Mouse (Mus musculus) right cerebral cortex, adult 2 months (tissue): ENCODE results near the gene Myoz1.
"Not testable (repeated sequence)": the region's sequence is repeated elsewhere in the genome, so short reads cannot be mapped to it uniquely, and the experiment has no call there.

Experiments used
- DNase-seq, 2 experiments: peaks; one replicate each; pipeline ENCODE4 v3.0.0; 2021 to 2022; ENCODE audit warnings: low spot score in 2 of 2

Gene Myoz1

GRCm38 (mm10) chr14:20656361-20656760, at the start of gene Myoz1:
TSS of gene Myoz1 (minus strand) at chr14:20656540.
- no peak for DNase-seq

GRCm38 (mm10) chr14:20703461-20703860, 47.1 kb upstream of the Myoz1 start:
- not testable (repeated sequence) for DNase-seq

GRCm38 (mm10) chr14:20702741-20703381, 46.5 kb upstream of the Myoz1 start, which contains the start of gene Chchd1:
TSS of gene Chchd1 (plus strand) at chr14:20703006.
- DNase-seq = peak; percentile 94

DNA sequence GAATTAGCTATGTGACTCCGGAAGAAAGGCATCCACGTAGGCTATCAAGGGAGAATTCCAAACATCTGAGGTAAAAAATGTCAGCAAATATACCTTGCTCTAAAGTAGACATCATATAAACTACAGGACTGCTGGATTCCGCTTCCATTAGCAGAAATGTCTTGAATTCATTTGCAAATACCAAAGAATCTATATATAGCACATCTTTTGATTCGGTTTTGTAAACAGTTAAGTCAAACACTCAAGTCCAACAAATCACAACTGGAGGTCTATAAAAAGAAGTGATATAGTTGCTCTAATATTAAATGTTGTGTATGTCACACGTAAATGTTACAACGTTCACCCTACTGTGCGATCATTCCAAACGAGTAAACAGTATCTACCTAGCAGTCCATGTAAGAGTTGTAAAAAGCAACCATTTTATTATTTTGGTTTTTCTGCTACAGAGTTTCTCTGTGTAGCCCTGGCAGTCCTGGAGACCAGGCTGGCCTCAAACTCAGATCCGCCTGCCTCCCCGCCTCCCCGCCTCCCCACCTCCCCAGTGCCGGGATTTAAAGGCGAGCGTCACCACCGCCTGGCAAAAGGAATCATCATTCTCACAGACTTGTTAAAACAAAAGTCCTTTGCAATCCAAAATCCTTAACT, 45.9 kb upstream of the Myoz1 start:
- no peak for DNase-seq

DNA sequence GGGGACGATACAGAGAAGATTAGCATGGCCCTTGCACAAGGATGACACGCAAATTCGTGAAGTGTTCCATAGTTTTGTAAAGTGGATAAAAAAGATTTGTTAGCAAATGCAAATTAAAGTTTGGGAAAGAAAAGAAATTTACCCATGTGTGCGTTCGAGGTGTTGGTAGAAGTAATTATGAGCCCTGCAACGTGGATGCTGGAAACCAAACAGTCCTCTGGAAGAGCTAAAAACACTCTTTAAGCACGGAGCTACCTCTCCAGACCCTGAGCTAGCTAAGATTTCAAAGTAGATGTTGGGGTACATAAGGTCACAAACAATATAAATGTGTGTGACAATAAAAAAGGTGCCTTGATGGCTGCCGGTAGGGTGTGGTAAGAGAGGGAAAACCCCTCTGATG, 45.2 kb upstream of the Myoz1 start:
- DNase-seq = no peak

DNA sequence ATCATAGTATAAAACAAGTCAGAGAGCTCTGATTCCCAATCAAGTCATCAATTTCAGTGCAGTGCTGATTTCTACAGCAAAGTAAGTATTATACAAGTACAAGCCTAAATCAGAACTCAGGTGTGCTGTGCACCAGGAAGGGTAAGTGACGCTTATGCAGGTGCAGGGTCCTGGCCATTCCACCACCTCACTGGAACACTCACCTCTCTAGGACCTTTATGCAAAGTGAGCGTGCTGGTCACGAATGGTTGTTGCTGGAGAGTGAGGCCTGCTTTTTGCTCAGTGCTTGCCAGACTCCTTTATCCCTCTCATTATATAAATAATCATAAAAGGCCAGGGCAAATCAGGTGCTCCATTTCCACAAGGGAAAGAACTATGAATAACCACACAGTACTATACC, 44.0 kb upstream of the Myoz1 start:
- no peak for DNase-seq

- no peak for DNase-seq
Measured at GRCm38 (mm10) chr14:20698515-20698914, 42.2 kb upstream of the Myoz1 start.

GRCm38 (mm10) chr14:20696986-20697385, 40.6 kb upstream of the Myoz1 start:
- DNase-seq = peak; percentile 74 to 76

GRCm38 (mm10) chr14:20695761-20696520, 39.6 kb upstream of the Myoz1 start:
- peak in 1 of 2 experiments; percentile 39 for DNase-seq

- DNase-seq = peak; percentile 78 to 80
Measured at GRCm38 (mm10) chr14:20694884-20695760, 38.8 kb upstream of the Myoz1 start, which contains the start of gene Fut11. TSS of gene Fut11 (plus strand) at chr14:20694968.

DNA sequence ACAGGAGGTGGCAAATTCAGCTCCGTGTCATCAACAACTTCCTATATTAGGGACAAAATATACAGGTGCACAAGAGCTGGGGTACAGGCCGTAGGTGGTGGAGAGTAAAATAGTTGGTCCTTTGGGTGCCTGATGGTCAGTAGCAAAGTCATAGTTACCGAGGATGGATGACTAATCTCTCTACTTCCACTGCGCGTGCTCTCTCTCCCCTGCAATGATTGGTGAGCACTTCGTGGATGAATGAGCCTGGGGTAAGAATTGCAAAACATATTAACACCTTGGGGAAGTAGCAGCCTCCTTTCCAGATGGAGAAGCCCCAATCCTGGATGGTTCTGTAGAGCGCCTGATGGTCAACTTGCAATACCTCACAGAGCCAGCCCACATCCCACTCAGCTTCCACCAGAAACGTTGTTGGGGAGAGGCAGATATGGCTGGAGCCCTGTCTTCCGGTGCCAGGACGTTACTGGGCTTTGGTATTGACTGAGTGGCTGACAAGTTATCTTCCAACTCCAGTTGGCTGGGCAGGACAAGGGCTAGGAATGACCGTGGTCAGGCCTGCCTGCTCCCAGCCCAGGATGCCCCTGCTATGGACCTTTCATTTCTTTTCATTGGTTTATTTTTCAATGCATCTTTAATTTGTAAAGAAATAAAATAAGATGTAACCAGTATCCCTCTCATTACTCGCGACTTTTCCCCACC, 38.0 kb upstream of the Myoz1 start:
- peak in 1 of 2 experiments; percentile 23 for DNase-seq

DNA sequence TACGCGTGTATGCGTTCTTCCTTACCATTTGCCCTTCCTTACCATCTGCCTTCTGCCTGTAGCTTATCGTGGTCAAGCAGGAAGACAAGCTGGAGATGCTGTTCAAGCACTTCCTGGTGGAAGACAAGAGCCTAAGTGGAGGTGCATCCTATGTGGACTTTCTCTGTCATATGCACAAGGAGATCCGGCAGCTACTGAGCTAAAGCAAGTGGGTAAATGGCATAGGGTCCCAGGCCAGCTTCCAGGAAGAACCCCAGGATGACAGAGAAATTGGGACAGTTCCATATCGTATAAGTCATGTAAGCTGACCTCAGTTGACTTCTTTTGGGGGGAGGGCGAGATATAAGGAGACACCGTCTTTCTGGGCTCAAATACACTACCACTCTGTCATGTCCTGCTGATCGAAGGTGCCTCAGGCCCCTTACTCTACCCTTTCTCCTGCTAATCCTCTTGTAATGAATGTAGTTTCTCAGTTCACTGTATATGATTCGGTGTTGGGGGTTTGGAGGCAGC, 37.3 kb upstream of the Myoz1 start:
- DNase-seq = no peak

DNA sequence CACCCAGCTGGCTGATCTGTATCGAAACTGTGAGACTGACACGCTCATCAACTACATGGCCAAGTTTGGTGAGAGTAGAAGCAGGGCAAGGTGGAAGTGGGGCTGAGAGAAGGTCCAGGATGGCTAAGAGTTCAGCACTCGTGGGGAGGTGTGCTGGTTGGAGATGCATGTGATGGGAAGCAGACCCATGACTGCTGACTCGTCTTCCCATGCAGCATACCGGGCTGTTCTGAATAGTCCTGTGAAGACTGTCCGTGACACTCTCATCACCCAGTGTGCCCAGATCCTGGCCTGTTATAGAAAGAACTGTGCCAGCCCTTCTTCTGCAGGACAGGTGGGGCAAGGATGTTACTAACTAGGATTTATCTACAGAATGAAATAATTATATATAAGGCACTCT, 35.4 kb upstream of the Myoz1 start:
- no peak for DNase-seq

GRCm38 (mm10) chr14:20689009-20689408, 32.7 kb upstream of the Myoz1 start:
- no peak for DNase-seq

DNA sequence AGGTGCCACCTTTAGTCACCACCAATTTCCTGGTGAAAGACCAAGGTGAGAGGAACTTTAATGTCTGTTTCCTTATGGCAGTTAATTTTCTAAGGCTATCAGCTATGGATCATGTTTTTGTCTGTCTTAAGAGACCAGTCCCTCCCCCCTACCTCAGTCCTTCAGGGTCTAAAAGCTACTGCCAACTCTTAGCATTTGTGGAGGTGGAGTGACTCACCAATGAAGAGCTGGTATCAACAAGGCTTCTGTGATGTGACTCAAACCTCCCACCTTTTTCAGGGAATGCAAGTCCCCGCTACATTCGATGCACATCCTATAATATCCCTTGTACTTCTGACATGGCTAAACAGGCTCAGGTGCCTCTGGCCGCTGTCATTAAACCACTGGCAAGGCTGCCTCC, 30.2 kb upstream of the Myoz1 start:
- peak; percentile 48 for DNase-seq

DNA sequence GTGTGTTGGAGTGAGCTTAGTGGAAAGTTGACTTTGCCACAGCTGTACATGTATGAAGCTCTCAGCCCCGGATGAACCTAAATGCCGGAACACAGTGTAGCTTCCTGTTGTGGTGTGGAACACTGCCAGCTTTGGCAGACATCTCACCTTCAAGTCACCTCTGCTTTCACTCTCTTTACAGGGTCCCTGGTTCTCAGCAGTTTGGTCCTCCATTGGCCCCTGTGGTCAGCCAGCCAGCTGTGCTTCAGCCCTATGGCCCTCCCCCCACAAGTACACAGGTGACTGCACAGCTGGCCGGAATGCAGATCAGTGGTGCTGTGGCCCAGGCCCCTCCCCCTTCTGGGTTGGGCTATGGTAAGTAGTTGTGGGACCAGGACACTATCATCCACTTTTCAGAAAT, 26.2 kb upstream of the Myoz1 start:
- DNase-seq = no peak

- no peak for DNase-seq
Measured at GRCm38 (mm10) chr14:20681742-20682141, 25.4 kb upstream of the Myoz1 start.

DNA sequence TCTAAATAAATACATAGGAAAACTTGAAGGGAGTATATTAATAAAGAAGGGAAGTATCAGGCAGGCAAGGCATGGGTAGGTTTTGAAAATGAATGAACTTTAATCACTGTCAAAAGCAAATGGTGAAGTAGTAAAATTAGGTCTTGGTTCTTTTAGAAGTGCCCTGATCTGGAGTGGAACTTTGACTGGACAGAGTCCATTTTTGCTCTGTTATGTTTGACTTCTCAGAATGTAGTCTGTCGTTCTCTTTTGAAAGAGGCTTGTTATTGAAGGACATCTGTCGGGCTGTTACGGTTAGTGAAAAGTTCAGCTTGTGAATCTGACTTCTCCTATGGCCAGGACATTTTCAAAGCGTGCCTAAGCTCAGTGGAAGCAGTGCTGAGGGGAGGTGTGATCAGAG, 21.6 kb upstream of the Myoz1 start:
- no peak for DNase-seq

DNA sequence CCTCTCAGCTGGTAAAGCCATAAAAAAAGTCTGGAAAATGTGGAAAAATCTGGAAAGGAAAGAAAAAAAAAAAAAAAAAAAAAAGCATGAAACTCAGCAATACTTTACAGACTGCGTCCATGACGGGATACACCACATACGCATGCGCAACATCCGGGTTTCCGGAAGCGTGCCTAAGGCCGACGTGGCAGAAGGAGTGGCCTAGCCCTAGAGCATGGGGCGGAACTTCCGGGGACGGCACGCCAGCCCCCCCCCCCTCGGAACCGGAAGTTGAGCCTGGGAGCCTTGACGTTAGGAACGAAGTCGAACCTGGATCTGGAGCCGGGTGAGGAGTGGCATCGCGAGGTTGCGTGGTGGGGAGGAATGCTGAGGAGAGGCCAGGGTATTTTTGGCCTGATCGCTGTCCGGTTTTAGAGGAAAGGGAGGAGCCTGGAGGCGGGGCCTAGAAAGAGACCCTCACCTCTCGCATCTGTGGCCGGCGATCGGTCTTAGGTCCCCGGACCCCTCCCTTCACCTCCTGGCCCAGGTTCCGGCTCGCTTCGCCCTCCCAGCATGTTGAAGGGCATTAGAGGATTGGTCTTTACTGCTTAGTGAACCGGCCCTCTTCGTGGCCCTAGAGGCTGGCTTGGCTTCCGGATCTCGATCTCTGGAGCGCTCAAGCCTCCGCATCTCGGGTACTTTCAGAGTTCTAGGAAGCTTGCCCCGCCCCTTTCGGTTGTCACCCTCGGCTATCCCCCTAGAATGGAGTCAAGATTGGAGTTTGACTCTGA, 17.9 kb upstream of the Myoz1 start, which contains the start of gene Sec24c:
TSS of gene Sec24c (plus strand) at position 245 of the 770 bp plus-strand sequence.
- peak; percentile 92 to 99 for DNase-seq

DNA sequence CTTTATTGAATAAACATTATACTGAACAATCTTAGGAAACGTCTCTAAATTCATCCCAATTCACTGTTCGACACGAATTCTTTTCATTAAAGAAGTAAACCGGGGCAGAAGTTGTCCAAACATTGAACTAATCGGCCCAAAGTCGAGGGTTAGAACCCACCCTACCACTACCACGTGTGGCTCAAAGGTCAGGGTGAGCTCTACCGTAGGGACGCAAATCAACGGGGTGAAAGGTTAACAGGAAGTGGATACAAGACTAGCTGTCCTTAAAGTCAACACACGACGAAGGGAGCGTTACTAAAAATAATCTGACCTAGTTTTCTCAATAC, 17.4 kb upstream of the Myoz1 start:
- peak; percentile 44 to 67 for DNase-seq
